Mouse (Mus musculus): ENCODE data around the gene Zbp1.

GRCm38 (mm10) chr2:173238522-173238921 lies 19.8 kb upstream of the Zbp1 start:
- TF ChIP-seq CTCF (IDR thresholded peaks at IDR 0.05; ENCODE audit: borderline replicate concordance, control insufficient read depth, extremely low read depth, insufficient read depth, low read length, poor library complexity) (no peak), POLR2A (IDR thresholded peaks at IDR 0.05; ENCODE audit: control insufficient read depth, extremely low read depth, insufficient read depth, low read length, poor library complexity) (no peak)
